Mouse (Mus musculus) gonadal fat pad, adult 2 months (tissue): Measurements from ENCODE around the gene Pm20d2. TPM values are rescaled to one million over a fixed set of nuclear protein-coding genes. Genes with fewer than 3 reads are reported as not detected.

ENCODE experiments used
- polyA plus RNA-seq: library from polyadenylated mRNA; depleted of rRNA; stranded (reverse); fragments of >200 nt; gene quantifications from 2 replicates; pipeline ENCODE4 v1.2.3, GENCODE M21; 2012; rRNA removed

The Pm20d2 gene
- polyA plus RNA-seq, 1 experiment = 9.8 TPM

Other genes starting within 250 kb of the Pm20d2 start
- 0.76 and 1.7 TPM in 2 replicates for gene Ankrd6, start 238.9 kb downstream of the Pm20d2 start, polyA plus RNA-seq
- gene Rragd, start 206.7 kb downstream of the Pm20d2 start, polyA plus RNA-seq = 2.0 and 3.1 TPM in 2 replicates
- gene Ube2j1, start 158.3 kb downstream of the Pm20d2 start, polyA plus RNA-seq = 29.5 and 31.6 TPM in 2 replicates
- gene Gabrr2, start 126.7 kb downstream of the Pm20d2 start, polyA plus RNA-seq = 0.98 and 3.7 TPM in 2 replicates
- gene Gabrr1, start 57.2 kb downstream of the Pm20d2 start, polyA plus RNA-seq = 5.0 and 6.0 TPM in 2 replicates
- gene Srsf12, start 19.3 kb upstream of the Pm20d2 start, polyA plus RNA-seq = 0.51 and 0.55 TPM in 2 replicates
- 44.7 and 70.3 TPM in 2 replicates for gene Pnrc1, start 100.4 kb upstream of the Pm20d2 start, polyA plus RNA-seq
- 2.0 and 2.9 TPM in 2 replicates for gene Rngtt, start 120.6 kb upstream of the Pm20d2 start, polyA plus RNA-seq